Mouse (Mus musculus) hindbrain, embryonic 12.5 days (tissue): ENCODE measurements at regions not wholly inside any gene's neighbourhood (a gene's known extent, or its start where the extent isn't known, plus 50 kb on each side); places are given as distances from the start of the nearest gene placed in this dataset.
"Not testable (repeated sequence)": the region's sequence is repeated elsewhere in the genome, so short reads cannot be mapped to it uniquely, and the experiment has no call there.

Experiments
- ATAC-seq: fragments of 200-750 bp; cut with Nextera tagmentation; 2 replicates; pipeline ENCODE4 v1.8.0; 2017; ENCODE audit warnings: moderate TSS enrichment; ENCODE audit not compliant: low FRiP score
- H3K27ac ChIP-seq: fragments of 300-500 bp; sonication (generic); 2 replicates; pipeline ENCODE4 v1.5.1; 2016; ENCODE audit warnings: mild to moderate bottlenecking
- H3K27me3 ChIP-seq: fragments of 300-500 bp; sonication (generic); 2 replicates; pipeline ENCODE4 v1.6.1; 2016; ENCODE audit warnings: mild to moderate bottlenecking
- H3K36me3 ChIP-seq: fragments of 300-500 bp; sonication (generic); 2 replicates; pipeline ENCODE4 v1.6.1; 2016; ENCODE audit warnings: mild to moderate bottlenecking
- H3K4me1 ChIP-seq: fragments of 300-500 bp; sonication (generic); 2 replicates; pipeline ENCODE4 v1.6.1; 2016
- H3K4me2 ChIP-seq: fragments of 300-500 bp; sonication (generic); replicated peaks from 2 replicates; pipeline ENCODE4 v1.6.1; 2016; ENCODE audit warnings: mild to moderate bottlenecking
- H3K4me3 ChIP-seq: fragments of 300-500 bp; sonication (generic); 2 replicates; pipeline ENCODE4 v1.5.1; 2016; ENCODE audit warnings: mild to moderate bottlenecking
- H3K9ac ChIP-seq: fragments of 300-500 bp; sonication (generic); 2 replicates; pipeline ENCODE4 v1.6.1; 2016; ENCODE audit warnings: mild to moderate bottlenecking, moderate library complexity
- H3K9me3 ChIP-seq: fragments of 300-500 bp; sonication (generic); replicated peaks from 2 replicates; pipeline ENCODE4 v1.6.1; 2016; ENCODE audit warnings: mild to moderate bottlenecking
- WGBS: fragments of 180-500 bp; shearing (Covaris S2); methylation state at CpG from one replicate; pipeline ENCODE4 v1.1.7; 2016; 5-methylcytosine and 5-hydroxymethylcytosine counted together

DNA sequence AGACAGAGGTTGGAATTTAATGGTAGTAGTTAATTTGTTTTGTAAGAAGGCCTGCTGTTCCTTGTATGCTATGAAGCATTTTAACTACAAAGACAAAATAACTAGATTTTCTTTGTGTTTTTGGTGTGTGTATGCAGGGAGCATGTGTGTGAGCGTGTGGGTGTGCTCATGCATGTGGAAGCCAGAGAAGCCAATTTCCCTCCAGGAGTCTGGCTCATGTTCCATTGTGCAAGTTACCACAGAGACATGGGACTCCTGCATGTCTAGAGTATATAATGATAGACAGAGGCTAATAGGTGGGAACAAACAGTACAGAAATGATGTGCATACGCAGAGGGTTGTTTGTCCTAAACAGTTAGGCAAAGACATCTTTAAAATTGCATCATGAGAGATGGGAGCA, 219.0 kb upstream of the Dpp6 start:
- no peaks in the 10 kb centered on the region for H3K27me3 ChIP-seq
- 95% methylated on average over 2 of the region's 2 CpGs for WGBS
- no peak for ATAC-seq
- H3K4me2 ChIP-seq, result no peak overlapping the region
- H3K4me3 ChIP-seq, result no peak overlapping the region
- no peak overlapping the region for H3K27ac ChIP-seq
- no peaks in the 10 kb centered on the region; the same call in 1 of the 2 replicates for H3K9me3 ChIP-seq
- no peaks in the 10 kb centered on the region for H3K4me1 ChIP-seq
- no peak overlapping the region for H3K9ac ChIP-seq
- H3K36me3 ChIP-seq, result no peaks in the 10 kb centered on the region

GRCm38 (mm10) chr5:26619272-26619671, 197.7 kb upstream of the Dpp6 start:
- no peaks in the 10 kb centered on the region for H3K4me1 ChIP-seq
- H3K27ac ChIP-seq, result no peak overlapping the region
- no peak overlapping the region for H3K4me2 ChIP-seq
- H3K27me3 ChIP-seq, result no peaks in the 10 kb centered on the region
- ATAC-seq, result no peak
- H3K4me3 ChIP-seq, result no peak overlapping the region
- WGBS, result 75% methylated on average over 2 of the region's 2 CpGs
- no peak overlapping the region for H3K9ac ChIP-seq
- H3K9me3 ChIP-seq, result no peaks in the 10 kb centered on the region
- H3K36me3 ChIP-seq, result no peaks in the 10 kb centered on the region

GRCm38 (mm10) chr5:26622116-26622515, 194.9 kb upstream of the Dpp6 start:
- WGBS, result 52% methylated on average over 2 of the region's 2 CpGs
- Histone ChIP-seq H3K27ac (no peak overlapping the region), H3K4me2 (no peak overlapping the region), H3K4me3 (no peak overlapping the region), H3K36me3 (no peaks in the 10 kb centered on the region), H3K4me1 (no peaks in the 10 kb centered on the region), H3K9ac (no peak overlapping the region), H3K27me3 (no peaks in the 10 kb centered on the region), H3K9me3 (no peaks in the 10 kb centered on the region)
- no peak for ATAC-seq

- no peak overlapping the region for H3K4me3 ChIP-seq
- 72% methylated on average over 1 of the region's 1 CpGs for WGBS
- no peak overlapping the region for H3K4me2 ChIP-seq
Measured at GRCm38 (mm10) chr5:26671478-26671877, 145.5 kb upstream of the Dpp6 start.

DNA sequence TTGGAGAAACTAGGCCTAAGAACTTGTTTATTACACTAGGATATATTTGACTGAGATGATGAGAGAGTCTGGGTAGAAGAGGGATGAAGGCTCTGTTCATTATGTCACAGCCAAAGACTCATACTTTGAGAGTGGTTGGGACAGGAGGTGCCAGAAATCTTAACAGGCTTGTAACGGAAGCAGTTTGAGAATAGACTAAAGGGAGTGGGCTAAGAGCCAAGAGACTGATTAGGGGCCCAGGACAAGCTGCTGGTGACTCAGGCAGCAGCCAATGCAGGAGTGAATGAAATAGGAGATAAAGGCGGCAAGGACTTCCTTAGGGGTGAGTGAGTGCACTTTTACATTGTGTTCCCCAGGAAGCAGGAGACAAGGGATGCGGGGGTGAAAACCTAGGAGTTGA, 127.2 kb upstream of the Dpp6 start:
- Histone ChIP-seq H3K4me1 (no peaks in the 10 kb centered on the region), H3K27ac (no peak overlapping the region), H3K9me3 (no peaks in the 10 kb centered on the region), H3K4me2 (no peak overlapping the region), H3K27me3 (no peaks in the 10 kb centered on the region), H3K4me3 (no peak overlapping the region), H3K36me3 (no peaks in the 10 kb centered on the region), H3K9ac (no peak overlapping the region)
- 73% methylated on average over 3 of the region's 3 CpGs for WGBS
- ATAC-seq, result no peak

More at GRCm38 (mm10) chr5:26671478-26671877, 145.5 kb upstream of the Dpp6 start:
- Histone ChIP-seq H3K9ac (no peak overlapping the region), H3K4me1 (no peaks in the 10 kb centered on the region), H3K27me3 (no peaks in the 10 kb centered on the region), H3K9me3 (no peaks in the 10 kb centered on the region), H3K36me3 (no peaks in the 10 kb centered on the region), H3K27ac (no peak overlapping the region)
- no peak for ATAC-seq

DNA sequence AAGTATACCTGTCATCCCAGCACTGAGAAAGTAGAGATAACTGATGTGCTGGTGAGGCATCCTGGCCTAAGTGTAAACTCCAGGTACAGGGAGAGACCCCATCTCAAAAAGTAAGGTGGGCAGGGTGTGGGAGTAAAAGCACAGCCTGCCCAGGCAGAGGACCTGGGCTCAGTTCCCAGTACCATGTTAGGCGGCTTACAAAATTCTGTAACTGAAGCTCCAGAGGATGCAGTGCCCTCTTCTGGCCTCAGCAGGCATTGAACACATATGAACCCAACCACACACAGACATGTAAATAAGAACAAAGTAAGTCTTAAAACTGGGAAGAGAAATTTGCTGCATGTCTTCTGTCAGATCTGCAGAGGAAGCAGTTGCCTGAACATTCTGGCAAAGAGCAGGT, 125.9 kb upstream of the Dpp6 start:
- Histone ChIP-seq H3K4me1 (no peaks in the 10 kb centered on the region), H3K4me3 (no peak overlapping the region), H3K9ac (no peak overlapping the region), H3K9me3 (no peaks in the 10 kb centered on the region), H3K4me2 (no peak overlapping the region), H3K27me3 (no peaks in the 10 kb centered on the region), H3K27ac (no peak overlapping the region), H3K36me3 (no peaks in the 10 kb centered on the region)
- WGBS, result 88% methylated on average over 1 of the region's 1 CpGs
- no peak for ATAC-seq

DNA sequence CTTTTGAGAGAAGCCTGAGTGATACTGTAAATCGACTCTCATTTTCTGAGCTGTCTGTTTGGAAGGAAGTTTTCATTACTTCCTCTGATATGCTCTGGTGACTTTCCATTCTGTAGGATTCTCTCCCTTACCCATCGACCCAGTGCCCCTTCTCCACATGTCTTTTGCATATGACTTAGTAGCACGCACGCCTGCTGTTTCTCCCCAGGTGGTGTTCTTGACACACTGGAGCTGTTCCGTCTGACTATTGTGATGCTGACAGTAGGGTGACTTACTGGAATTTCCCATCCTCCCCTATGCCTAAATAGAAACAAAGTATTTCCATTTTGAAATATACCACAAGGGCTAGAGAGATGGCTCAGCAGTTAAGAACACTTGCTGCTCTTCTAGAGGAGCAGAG, 125.0 kb upstream of the Dpp6 start:
- 14% methylated on average over 5 of the region's 5 CpGs for WGBS
- no peaks in the 10 kb centered on the region for H3K9me3 ChIP-seq
- H3K9ac ChIP-seq, result no peak overlapping the region
- no peak overlapping the region for H3K4me3 ChIP-seq
- H3K27me3 ChIP-seq, result no peaks in the 10 kb centered on the region
- H3K4me1 ChIP-seq, result no peaks in the 10 kb centered on the region
- no peak overlapping the region for H3K27ac ChIP-seq
- H3K36me3 ChIP-seq, result no peaks in the 10 kb centered on the region
- H3K4me2 ChIP-seq, result no peak overlapping the region
- no peak for ATAC-seq

GRCm38 (mm10) chr5:26703621-26704020, 113.4 kb upstream of the Dpp6 start:
- not testable (repeated sequence) for H3K9ac ChIP-seq, H3K4me2 ChIP-seq, H3K27me3 ChIP-seq, H3K36me3 ChIP-seq, H3K9me3 ChIP-seq, H3K4me1 ChIP-seq, ATAC-seq, H3K4me3 ChIP-seq, H3K27ac ChIP-seq
- 72% methylated on average over 6 of the region's 6 CpGs for WGBS

DNA sequence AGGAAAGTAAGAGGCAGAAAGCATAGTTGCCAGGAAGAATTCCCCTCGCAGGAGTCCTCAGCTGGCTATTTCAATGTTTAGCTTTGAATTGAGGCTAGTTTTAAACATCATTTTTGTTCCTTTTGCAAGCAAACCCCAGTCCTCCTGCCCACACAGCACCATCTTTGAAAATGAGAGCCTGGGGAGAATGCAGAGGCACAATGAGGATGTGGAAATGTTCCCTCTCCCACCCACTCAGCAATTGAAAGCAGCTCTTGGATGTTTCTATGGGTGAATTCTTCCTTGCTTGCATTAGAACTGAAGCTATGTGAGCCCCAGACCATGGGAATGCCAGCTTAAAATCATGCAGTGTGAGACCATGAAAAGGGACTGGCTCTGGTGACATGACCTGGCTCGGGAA, 109.3 kb upstream of the Dpp6 start:
- 85% methylated on average over 2 of the region's 2 CpGs for WGBS

DNA sequence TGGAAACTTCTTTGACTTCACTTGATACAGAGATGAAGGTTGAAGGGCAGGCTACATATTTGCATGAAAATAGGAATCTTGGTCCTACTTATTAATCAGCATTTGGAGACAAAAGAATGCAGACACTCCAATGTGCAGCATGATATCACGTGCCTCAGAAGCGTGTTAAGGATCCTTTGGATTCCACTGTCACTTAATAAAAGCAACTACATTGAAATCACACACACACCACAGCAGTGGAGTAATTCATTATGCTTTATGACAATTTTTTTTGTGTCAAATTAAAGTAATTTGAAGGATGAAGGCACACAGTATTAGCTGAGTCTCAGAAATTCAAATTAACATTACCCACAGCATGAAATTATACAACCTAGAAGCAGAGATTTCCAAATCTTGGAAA, 92.5 kb upstream of the Dpp6 start:
- 58% methylated on average over 2 of the region's 2 CpGs for WGBS
- no peak overlapping the region for H3K4me3 ChIP-seq
- no peak for ATAC-seq

More for the DNA sequence above, 109.3 kb upstream of the Dpp6 start:
- Histone ChIP-seq H3K9me3 (no peaks in the 10 kb centered on the region), H3K4me3 (no peak overlapping the region), H3K27me3 (no peaks in the 10 kb centered on the region), H3K4me1 (no peaks in the 10 kb centered on the region), H3K4me2 (no peak overlapping the region), H3K36me3 (no peaks in the 10 kb centered on the region), H3K27ac (no peak overlapping the region), H3K9ac (no peak overlapping the region)
- no peak for ATAC-seq

DNA sequence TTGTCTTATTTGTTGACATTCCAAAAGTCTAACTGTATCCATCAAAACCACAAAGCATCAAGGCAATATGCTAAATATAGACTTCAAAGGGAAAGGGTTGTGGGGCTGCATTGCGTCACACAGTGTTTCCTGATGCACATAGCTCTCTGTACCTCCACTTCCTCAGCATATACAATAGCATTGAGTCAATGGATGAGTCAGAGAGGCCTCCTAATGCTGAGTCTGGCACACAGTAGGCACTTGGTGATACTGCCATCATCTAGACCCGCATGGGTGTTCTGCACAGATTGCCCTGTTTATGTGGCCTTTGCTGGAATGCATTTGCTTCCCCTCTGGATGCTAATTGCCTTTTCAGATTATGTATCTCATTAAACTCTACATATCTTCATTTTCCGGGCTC, 91.0 kb upstream of the Dpp6 start:
- Histone ChIP-seq H3K27me3 (no peaks in the 10 kb centered on the region), H3K9me3 (no peaks in the 10 kb centered on the region), H3K4me1 (no peaks in the 10 kb centered on the region), H3K27ac (no peak overlapping the region), H3K4me3 (no peak overlapping the region), H3K9ac (no peak overlapping the region), H3K36me3 (no peaks in the 10 kb centered on the region), H3K4me2 (no peak overlapping the region)
- WGBS, result 84% methylated on average over 3 of the region's 3 CpGs
- ATAC-seq, result no peak

More for the DNA sequence above, 92.5 kb upstream of the Dpp6 start:
- Histone ChIP-seq H3K9me3 (no peaks in the 10 kb centered on the region), H3K27me3 (no peaks in the 10 kb centered on the region), H3K9ac (no peak overlapping the region), H3K36me3 (no peaks in the 10 kb centered on the region), H3K4me1 (no peaks in the 10 kb centered on the region), H3K27ac (no peak overlapping the region), H3K4me2 (no peak overlapping the region)

GRCm38 (mm10) chr5:26751196-26751595, 65.8 kb upstream of the Dpp6 start:
- not testable (repeated sequence) for H3K9me3 ChIP-seq, H3K27me3 ChIP-seq, H3K4me3 ChIP-seq, H3K36me3 ChIP-seq, H3K9ac ChIP-seq, H3K4me2 ChIP-seq, H3K27ac ChIP-seq, H3K4me1 ChIP-seq, ATAC-seq
- WGBS, result 88% methylated on average over 6 of the region's 6 CpGs

GRCm38 (mm10) chr5:26751601-26752305, 65.2 kb upstream of the Dpp6 start:
- WGBS, result 71% methylated on average over 6 of the region's 6 CpGs
- not testable (repeated sequence) for H3K4me2 ChIP-seq, H3K9ac ChIP-seq, H3K9me3 ChIP-seq, H3K4me1 ChIP-seq, H3K27me3 ChIP-seq, H3K4me3 ChIP-seq, H3K36me3 ChIP-seq, H3K27ac ChIP-seq, ATAC-seq
